Mouse (Mus musculus) heart, embryonic 15.5 days (tissue): ENCODE measurements around the gene Tep1. TPM values are rescaled to one million over a fixed set of nuclear protein-coding genes. Genes with fewer than 3 reads are reported as not detected.
"Not testable (repeated sequence)": the region's sequence is repeated elsewhere in the genome, so short reads cannot be mapped to it uniquely, and the experiment has no call there.

Experiments
- ATAC-seq: fragments of 200-750 bp; cut with Nextera tagmentation; replicated peaks from 2 replicates; pipeline ENCODE4 v1.8.0; 2017; ENCODE audit warnings: low read depth, moderate TSS enrichment; ENCODE audit not compliant: insufficient number of reproducible peaks, insufficient read depth, low FRiP score
- H3K27ac ChIP-seq: fragments of 300-500 bp; sonication (generic); 2 replicates; pipeline ENCODE4 v1.5.1; 2015; ENCODE audit warnings: mild to moderate bottlenecking, inconsistent platforms
- H3K27me3 ChIP-seq: fragments of 300-500 bp; sonication (generic); 2 replicates; pipeline ENCODE4 v1.6.1; 2015; ENCODE audit warnings: inconsistent platforms
- H3K36me3 ChIP-seq: fragments of 300-500 bp; sonication (generic); 2 replicates; pipeline ENCODE4 v1.6.1; 2015; ENCODE audit warnings: mild to moderate bottlenecking, inconsistent platforms
- H3K4me1 ChIP-seq: fragments of 300-500 bp; sonication (generic); replicated peaks from 2 replicates; pipeline ENCODE4 v1.6.1; 2015; ENCODE audit warnings: inconsistent platforms
- H3K4me2 ChIP-seq: fragments of 300-500 bp; sonication (generic); 2 replicates; pipeline ENCODE4 v1.6.1; 2015; ENCODE audit warnings: inconsistent platforms, mild to moderate bottlenecking, moderate library complexity
- H3K4me3 ChIP-seq: fragments of 300-500 bp; sonication (generic); 2 replicates; pipeline ENCODE4 v1.5.1; 2015; ENCODE audit warnings: mild to moderate bottlenecking, inconsistent platforms
- H3K9ac ChIP-seq: fragments of 300-500 bp; sonication (generic); 2 replicates; pipeline ENCODE4 v1.6.1; 2015; ENCODE audit warnings: mild to moderate bottlenecking, inconsistent platforms
- H3K9me3 ChIP-seq: fragments of 300-500 bp; sonication (generic); replicated peaks from 2 replicates; pipeline ENCODE4 v1.6.1; 2016; ENCODE audit warnings: inconsistent platforms
- WGBS: fragments of 180-500 bp; shearing (Covaris S2); methylation state at CpG from one replicate; pipeline ENCODE4 v1.1.7; 2015; ENCODE audit warnings: mixed read lengths; 5-methylcytosine and 5-hydroxymethylcytosine counted together
- polyA plus RNA-seq: library from polyadenylated mRNA; unstranded; fragments of >200 nt; fragmentation: Nextera tagmentation; extraction: Ambion mirVana; gene quantifications from 2 replicates; pipeline ENCODE4 v1.2.1, GENCODE M21; 2015

Tep1 gene
- polyA plus RNA-seq = 4.8 and 6.7 TPM in 2 replicates

- Histone ChIP-seq H3K9me3 (no peaks in the 10 kb centered on the region), H3K4me1 (peaks cover 4% of the 10 kb centered on the region; the same call in 1 of the 2 replicates), H3K4me2 (peak within 1 kb of the TSS; percentile 66), H3K9ac (peak within 1 kb of the TSS; percentile 75), H3K36me3 (peaks cover 3% of the 10 kb centered on the region; the same call in 1 of the 2 replicates), H3K27ac (peak within 1 kb of the TSS; percentile 84), H3K27me3 (no peaks in the 10 kb centered on the region), H3K4me3 (peak within 1 kb of the TSS; percentile 76)
- ATAC-seq = peak; percentile 90
- WGBS = 5% methylated on average over 32 of the region's 32 CpGs
Measured at GRCm38 (mm10) chr14:50869889-50870804, at the start of gene Tep1. TSS of gene Tep1 (minus strand) at chr14:50870560.

- 51% methylated on average over 3 of the region's 3 CpGs for WGBS
- Histone ChIP-seq H3K4me1 (no peaks in the 10 kb centered on the region), H3K9ac (no peak overlapping the region), H3K27me3 (no peaks in the 10 kb centered on the region), H3K4me2 (no peak overlapping the region), H3K36me3 (peaks cover 37% of the 10 kb centered on the region), H3K9me3 (no peaks in the 10 kb centered on the region), H3K4me3 (no peak overlapping the region), H3K27ac (no peak overlapping the region)
- ATAC-seq = no peak
Measured at GRCm38 (mm10) chr14:50911356-50911755, 41.0 kb upstream of the Tep1 start.

DNA sequence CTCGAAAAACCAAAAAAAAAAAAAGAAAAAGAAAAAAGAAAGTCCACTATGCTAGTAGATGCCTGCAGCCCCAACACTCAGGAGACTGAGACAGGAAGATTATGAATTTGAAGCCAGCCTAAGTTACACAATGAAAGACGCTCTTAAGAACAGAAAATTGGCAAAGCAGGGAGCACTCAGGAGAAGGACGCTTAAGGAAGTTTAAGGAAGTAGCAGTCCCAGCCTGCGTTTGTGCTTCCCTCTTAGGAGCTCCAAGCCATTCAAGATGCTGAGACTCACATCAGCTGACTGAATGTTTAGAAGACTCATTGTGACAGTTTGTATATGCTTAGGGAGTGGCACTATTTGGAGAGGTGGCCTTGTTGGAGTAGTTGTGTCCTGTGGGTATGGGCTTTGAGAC, 37.8 kb upstream of the Tep1 start:
- no peak overlapping the region for H3K27ac ChIP-seq
- no peaks in the 10 kb centered on the region for H3K9me3 ChIP-seq
- H3K4me1 ChIP-seq = peaks cover 8% of the 10 kb centered on the region
- WGBS = 70% methylated on average over 4 of the region's 4 CpGs
- H3K9ac ChIP-seq = no peak overlapping the region
- H3K4me2 ChIP-seq = no peak overlapping the region
- no peaks in the 10 kb centered on the region for H3K27me3 ChIP-seq
- H3K36me3 ChIP-seq = peaks cover 8% of the 10 kb centered on the region; the same call in 1 of the 2 replicates
- H3K4me3 ChIP-seq = no peak overlapping the region
- ATAC-seq = no peak

DNA sequence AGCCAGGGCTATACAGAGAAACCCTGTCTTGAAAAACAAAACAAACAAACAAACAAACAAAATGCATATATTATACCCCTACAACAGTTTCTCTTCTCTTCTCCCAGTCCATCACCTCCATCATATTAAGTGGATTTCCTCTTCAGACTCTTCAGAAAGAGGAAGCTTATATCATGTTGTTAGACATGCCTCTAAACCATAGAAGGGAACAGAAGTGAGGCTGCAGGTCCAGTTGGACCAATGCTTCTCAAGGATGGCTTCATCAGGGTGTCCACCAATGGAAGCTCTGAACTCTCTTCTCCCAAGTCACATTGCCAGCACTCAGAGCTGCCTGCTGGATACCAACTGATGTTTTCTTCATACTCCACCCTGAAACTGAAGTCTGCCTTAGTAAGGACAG, 35.0 kb upstream of the Tep1 start:
- H3K4me1 ChIP-seq, H3K9me3 ChIP-seq, H3K4me3 ChIP-seq, H3K36me3 ChIP-seq, H3K9ac ChIP-seq, H3K27ac ChIP-seq, H3K4me2 ChIP-seq, ATAC-seq, H3K27me3 ChIP-seq: not testable (repeated sequence)

DNA sequence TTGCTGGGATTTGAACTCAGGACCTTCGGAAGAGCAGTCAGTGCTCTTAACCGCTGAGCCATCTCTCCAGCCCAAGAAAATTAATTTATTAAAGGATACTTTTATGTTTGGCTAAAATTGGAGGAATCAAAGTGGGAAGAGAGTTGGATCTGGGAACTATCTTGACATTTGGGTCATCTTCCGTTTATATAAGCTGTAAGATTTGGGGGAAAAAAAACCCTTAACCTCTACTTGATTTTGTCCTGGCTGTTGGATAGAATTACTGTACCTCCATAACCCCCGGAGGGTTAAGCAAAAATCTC, 34.4 kb upstream of the Tep1 start:
- Histone ChIP-seq H3K4me1 (peaks cover 8% of the 10 kb centered on the region), H3K4me3 (no peak overlapping the region), H3K27ac (no peak overlapping the region), H3K4me2 (no peak overlapping the region), H3K36me3 (no peaks in the 10 kb centered on the region), H3K9me3 (no peaks in the 10 kb centered on the region), H3K27me3 (no peaks in the 10 kb centered on the region), H3K9ac (no peak overlapping the region)
- WGBS = 86% methylated on average over 4 of the region's 4 CpGs
- ATAC-seq = no peak

DNA sequence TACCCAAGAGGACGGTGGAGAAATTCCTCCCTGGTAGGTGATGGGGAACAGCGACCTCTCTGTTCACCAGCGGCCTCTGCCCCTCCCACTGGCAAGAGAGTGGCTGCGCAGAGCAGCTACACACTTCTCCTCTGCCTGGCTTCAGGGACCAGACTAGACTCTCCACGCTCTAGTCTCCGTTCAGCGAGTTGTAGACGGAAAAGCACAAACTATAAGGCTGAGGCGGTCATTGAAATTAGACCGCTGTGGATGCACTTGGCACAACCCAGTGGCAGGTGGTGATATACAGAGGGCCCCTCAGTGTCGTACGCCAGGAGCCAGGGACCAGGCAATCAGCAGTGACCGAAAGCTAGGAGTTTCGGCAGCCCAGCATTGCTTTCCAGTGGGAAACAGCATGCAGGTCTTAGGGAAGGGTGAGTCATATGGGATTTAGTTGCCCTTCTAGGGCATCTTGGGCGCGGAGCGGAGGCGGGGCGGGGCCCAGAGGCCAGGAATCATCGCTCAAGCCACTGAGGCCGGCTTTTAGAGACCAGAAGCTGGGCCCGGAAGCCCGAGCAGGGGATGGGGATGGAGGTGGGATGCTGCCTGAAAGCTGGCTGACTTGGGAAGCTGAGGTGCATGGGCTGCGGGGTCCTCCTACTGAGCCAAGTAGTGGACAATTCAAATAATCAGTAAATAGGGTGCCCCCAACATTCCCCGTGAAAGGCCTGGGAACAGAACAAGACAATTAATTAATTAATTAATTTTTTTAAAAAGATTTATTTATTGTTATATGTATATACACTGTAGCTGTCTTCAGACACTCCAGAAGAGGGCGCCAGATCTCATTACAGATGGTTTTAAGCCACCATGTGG, 33.8 kb upstream of the Tep1 start:
- no peaks in the 10 kb centered on the region for H3K27me3 ChIP-seq
- H3K9ac ChIP-seq = peak overlapping the region; percentile 58
- H3K4me3 ChIP-seq = peak overlapping the region; percentile 54
- peak overlapping the region; percentile 24; the same call in 1 of the 2 replicates for H3K27ac ChIP-seq
- peaks cover 8% of the 10 kb centered on the region for H3K4me1 ChIP-seq
- H3K4me2 ChIP-seq = peak overlapping the region; percentile 89
- no peaks in the 10 kb centered on the region for H3K9me3 ChIP-seq
- 5% methylated on average over 26 of the region's 26 CpGs for WGBS
- no peaks in the 10 kb centered on the region for H3K36me3 ChIP-seq
- peak; percentile 83 for ATAC-seq

GRCm38 (mm10) chr14:50897992-50898391, 27.6 kb upstream of the Tep1 start:
- H3K9me3 ChIP-seq, H3K27ac ChIP-seq, H3K27me3 ChIP-seq, ATAC-seq, H3K4me2 ChIP-seq, H3K9ac ChIP-seq, H3K36me3 ChIP-seq, H3K4me3 ChIP-seq: not testable (repeated sequence)
- H3K4me1 ChIP-seq = peaks cover 14% of the 10 kb centered on the region
- 89% methylated on average over 2 of the region's 2 CpGs for WGBS

DNA sequence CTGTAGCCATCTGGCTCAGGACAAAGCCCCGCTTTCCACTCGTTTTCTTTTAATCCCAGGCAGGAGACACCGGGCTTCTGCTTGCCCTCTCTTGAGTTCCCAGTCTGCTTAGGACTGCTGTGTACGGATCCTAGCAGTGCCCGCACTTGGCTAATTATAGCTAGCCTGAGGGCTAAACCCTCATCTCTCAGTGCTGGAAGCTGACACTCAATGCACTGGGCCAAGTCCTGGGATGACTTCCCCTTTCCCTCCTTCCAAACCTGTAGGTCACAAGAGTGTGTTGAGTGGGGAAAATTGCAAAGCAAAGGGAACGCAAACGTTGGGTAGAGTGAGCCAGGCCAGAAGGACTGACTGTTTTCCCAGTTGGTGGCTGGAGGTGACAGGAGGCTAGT, 27.0 kb upstream of the Tep1 start, which contains the start of gene Klhl33:
TSS of gene Klhl33 (minus strand) at position 134 of the 392 bp plus-strand sequence.
- H3K27ac ChIP-seq = no peak within 1 kb of the TSS
- H3K27me3 ChIP-seq = peaks cover 9% of the 10 kb centered on the region; the same call in 1 of the 2 replicates
- no peaks in the 10 kb centered on the region for H3K36me3 ChIP-seq
- ATAC-seq = peak; percentile 41; the same call in 1 of the 2 replicates
- 27% methylated on average over 7 of the region's 7 CpGs for WGBS
- H3K9me3 ChIP-seq = no peaks in the 10 kb centered on the region
- peaks cover 20% of the 10 kb centered on the region for H3K4me1 ChIP-seq
- H3K9ac ChIP-seq = peak within 1 kb of the TSS; percentile 53
- peak within 1 kb of the TSS; percentile 91 for H3K4me2 ChIP-seq
- peak within 1 kb of the TSS; percentile 51 for H3K4me3 ChIP-seq

DNA sequence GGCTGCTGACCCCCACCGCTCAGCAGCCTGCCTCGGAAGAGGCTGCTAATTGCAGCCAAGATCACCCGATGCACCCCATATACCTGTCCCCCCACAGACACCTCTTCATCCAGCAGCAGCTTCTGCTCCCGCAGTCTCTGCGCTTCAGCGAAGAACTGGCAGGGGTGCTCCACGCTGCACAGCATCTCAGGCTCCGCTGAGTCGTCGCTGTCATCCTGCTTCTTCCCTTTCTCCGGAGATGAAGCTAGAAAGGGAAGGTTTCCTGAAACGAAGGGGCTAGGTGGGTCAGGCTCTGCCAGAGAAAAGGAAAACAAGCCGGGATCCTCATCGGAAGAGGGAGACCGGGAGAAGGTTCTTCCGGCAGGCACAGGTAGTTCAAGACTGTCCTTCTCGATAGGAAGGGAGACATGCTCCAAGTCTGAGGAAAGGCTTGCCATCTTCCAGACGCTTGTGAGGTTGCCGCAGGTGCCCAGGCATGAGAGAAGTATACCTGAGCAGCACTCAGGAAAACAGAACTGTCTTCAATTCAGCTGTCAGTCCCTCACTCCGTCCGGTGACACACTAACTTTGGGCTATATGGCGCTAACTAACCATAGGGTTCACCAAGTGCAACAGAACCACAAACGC, 26.5 kb upstream of the Tep1 start:
- Histone ChIP-seq H3K36me3 (no peaks in the 10 kb centered on the region), H3K9ac (peak overlapping the region; percentile 53), H3K4me1 (peaks cover 20% of the 10 kb centered on the region), H3K4me3 (peak overlapping the region; percentile 51), H3K4me2 (peak overlapping the region; percentile 91), H3K9me3 (no peaks in the 10 kb centered on the region), H3K27me3 (peaks cover 9% of the 10 kb centered on the region; the same call in 1 of the 2 replicates), H3K27ac (no peak overlapping the region)
- ATAC-seq = no peak
- 16% methylated on average over 23 of the region's 23 CpGs for WGBS

DNA sequence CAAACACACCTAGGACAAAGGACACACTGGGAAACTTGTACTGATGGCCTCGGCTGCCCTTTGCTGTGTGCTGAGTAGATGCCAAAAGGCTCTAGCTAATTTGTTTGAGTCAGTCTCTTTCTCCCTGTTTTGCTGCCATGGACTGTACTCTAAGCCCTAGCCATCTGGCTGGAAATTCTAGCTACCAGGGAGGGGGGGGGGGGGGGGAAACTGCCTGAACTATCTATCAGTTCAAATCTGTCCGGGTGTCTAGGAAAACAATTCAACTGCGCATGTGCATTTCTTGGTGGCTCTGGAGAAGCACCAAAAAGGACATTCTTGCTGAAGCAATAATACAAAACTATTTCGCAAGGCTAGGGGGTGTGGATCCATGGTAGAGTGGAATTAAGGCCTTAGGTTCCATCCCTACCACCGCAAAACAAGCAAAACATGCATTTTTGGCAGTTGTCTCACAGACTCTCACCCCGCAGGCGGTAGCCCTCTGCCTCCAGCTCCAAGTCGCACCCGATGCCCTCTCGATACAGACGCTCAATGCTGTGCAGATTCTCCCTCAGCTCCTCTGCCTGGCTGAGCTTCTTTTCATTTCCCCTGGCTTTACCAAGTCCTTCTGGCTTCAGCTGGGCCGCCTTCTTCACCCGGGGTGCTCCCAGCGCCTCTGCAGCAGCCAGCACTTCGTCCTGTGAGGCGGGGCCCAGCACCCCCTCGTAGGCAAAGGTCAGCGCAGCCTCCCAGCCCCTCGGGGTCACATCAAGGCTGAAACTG, 25.8 kb upstream of the Tep1 start:
- H3K4me1 ChIP-seq = peaks cover 20% of the 10 kb centered on the region
- peak overlapping the region; percentile 91 for H3K4me2 ChIP-seq
- no peak overlapping the region for H3K27ac ChIP-seq
- H3K9me3 ChIP-seq = no peaks in the 10 kb centered on the region
- peak overlapping the region; percentile 51 for H3K4me3 ChIP-seq
- no peaks in the 10 kb centered on the region for H3K36me3 ChIP-seq
- peak overlapping the region; percentile 53 for H3K9ac ChIP-seq
- H3K27me3 ChIP-seq = peaks cover 9% of the 10 kb centered on the region; the same call in 1 of the 2 replicates
- 20% methylated on average over 19 of the region's 19 CpGs for WGBS
- no peak for ATAC-seq
